Mouse (Mus musculus) liver, embryonic 13.5 days (tissue): ENCODE results near the gene Apol8. TPM values are rescaled to one million over a fixed set of nuclear protein-coding genes. Genes with fewer than 3 reads are reported as not detected.

Experiments
- ATAC-seq: fragments of 200-750 bp; cut with Nextera tagmentation; 2 replicates; pipeline ENCODE4 v1.8.0; 2017; ENCODE audit warnings: low read depth, mild to moderate bottlenecking, moderate number of reproducible peaks, moderate library complexity
- DNase-seq: peaks from one replicate; pipeline ENCODE4 v3.0.0; 2022
- H3K27ac ChIP-seq: fragments of 300-500 bp; sonication (generic); 2 replicates; pipeline ENCODE4 v1.5.1; 2015; ENCODE audit warnings: moderate library complexity, mild to moderate bottlenecking, inconsistent platforms
- H3K27me3 ChIP-seq: fragments of 300-500 bp; sonication (generic); 2 replicates; pipeline ENCODE4 v1.6.1; 2015; ENCODE audit warnings: mild to moderate bottlenecking, inconsistent platforms
- H3K36me3 ChIP-seq: fragments of 300-500 bp; sonication (generic); 2 replicates; pipeline ENCODE4 v1.6.1; 2015; ENCODE audit warnings: mild to moderate bottlenecking, inconsistent platforms
- H3K4me1 ChIP-seq: fragments of 300-500 bp; sonication (generic); replicated peaks from 2 replicates; pipeline ENCODE4 v1.6.1; 2015; ENCODE audit warnings: inconsistent platforms
- H3K4me2 ChIP-seq: fragments of 300-500 bp; sonication (generic); 2 replicates; pipeline ENCODE4 v1.6.1; 2015; ENCODE audit warnings: inconsistent platforms, mild to moderate bottlenecking, moderate library complexity
- H3K4me3 ChIP-seq: fragments of 300-500 bp; sonication (generic); replicated peaks from 2 replicates; pipeline ENCODE4 v1.5.1; 2015; ENCODE audit warnings: mild to moderate bottlenecking, inconsistent platforms
- H3K9ac ChIP-seq: fragments of 300-500 bp; sonication (generic); 2 replicates; pipeline ENCODE4 v1.6.1; 2015; ENCODE audit warnings: mild to moderate bottlenecking, inconsistent platforms
- H3K9me3 ChIP-seq: fragments of 300-500 bp; sonication (generic); replicated peaks from 2 replicates; pipeline ENCODE4 v1.6.1; 2016; ENCODE audit warnings: inconsistent platforms
- WGBS: fragments of 180-500 bp; shearing (Covaris S2); methylation state at CpG from one replicate; pipeline ENCODE4 v1.1.7; 2015; ENCODE audit not compliant: insufficient replicate concordance; 5-methylcytosine and 5-hydroxymethylcytosine counted together
- polyA plus RNA-seq: library from polyadenylated mRNA; unstranded; fragments of >200 nt; fragmentation: Nextera tagmentation; extraction: Ambion mirVana; gene quantifications from 2 replicates; pipeline ENCODE4 v1.2.1, GENCODE M21; 2015

Gene Apol8
- polyA plus RNA-seq, 1 experiment from 2014 or later: 29.8 TPM

GRCm38 (mm10) chr15:77797609-77798411, 41.0 kb upstream of the Apol8 start:
- Histone ChIP-seq H3K4me3 (no peak overlapping the region), H3K4me2 (no peak overlapping the region), H3K9ac (no peak overlapping the region), H3K27ac (peak overlapping the region; percentile 78), H3K4me1 (peaks cover 56% of the 10 kb centered on the region), H3K27me3 (no peaks in the 10 kb centered on the region), H3K36me3 (peaks cover 96% of the 10 kb centered on the region), H3K9me3 (no peaks in the 10 kb centered on the region)
- 70% methylated on average over 14 of the region's 14 CpGs for WGBS
- ATAC-seq (no peak), DNase-seq (no peak)

DNA sequence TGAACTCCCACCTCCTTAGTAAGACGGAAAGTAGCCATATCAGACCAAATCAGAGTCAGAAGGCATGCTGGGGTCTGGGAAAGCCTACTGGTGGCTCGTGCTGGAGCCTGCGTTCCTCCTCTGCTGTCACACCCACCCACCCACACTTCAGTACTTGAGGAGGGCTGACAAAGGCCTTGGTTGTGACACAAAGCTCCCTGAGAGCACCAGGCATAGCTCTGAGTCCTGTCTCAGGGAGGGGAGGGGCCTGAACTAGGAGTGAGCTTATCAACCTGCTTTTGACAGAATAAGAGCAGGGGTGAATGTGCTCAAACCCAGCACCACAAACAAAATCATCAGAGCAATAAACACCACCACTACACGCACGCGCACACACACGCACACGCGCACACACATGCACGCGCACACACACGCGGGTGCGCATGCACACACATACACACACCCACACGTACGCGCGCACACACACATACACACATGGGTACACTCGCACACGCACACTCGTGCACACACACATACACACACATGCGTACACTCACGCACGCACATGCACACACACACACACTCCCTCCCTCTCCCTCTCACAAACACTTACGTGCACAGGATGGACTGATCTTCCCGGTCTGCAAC, 39.7 kb upstream of the Apol8 start:
- H3K9ac ChIP-seq: no peak overlapping the region
- DNase-seq (no peak), ATAC-seq (no peak)
- H3K4me3 ChIP-seq: no peak overlapping the region
- H3K27ac ChIP-seq: no peak overlapping the region
- H3K36me3 ChIP-seq: peaks cover 96% of the 10 kb centered on the region
- WGBS: 94% methylated on average over 26 of the region's 26 CpGs
- no peak overlapping the region for H3K4me2 ChIP-seq
- peaks cover 45% of the 10 kb centered on the region for H3K4me1 ChIP-seq
- H3K9me3 ChIP-seq: no peaks in the 10 kb centered on the region
- no peaks in the 10 kb centered on the region for H3K27me3 ChIP-seq

GRCm38 (mm10) chr15:77794908-77795356, 38.1 kb upstream of the Apol8 start:
- Histone ChIP-seq H3K36me3 (peaks cover 96% of the 10 kb centered on the region), H3K4me3 (no peak overlapping the region), H3K4me1 (peaks cover 29% of the 10 kb centered on the region), H3K4me2 (no peak overlapping the region), H3K27me3 (no peaks in the 10 kb centered on the region), H3K27ac (no peak overlapping the region), H3K9ac (no peak overlapping the region), H3K9me3 (no peaks in the 10 kb centered on the region)
- DNase-seq: no peak
- ATAC-seq: no peak
- WGBS: 83% methylated on average over 13 of the region's 13 CpGs

- Histone ChIP-seq H3K4me1 (peaks cover 23% of the 10 kb centered on the region), H3K4me3 (no peak overlapping the region), H3K36me3 (peaks cover 97% of the 10 kb centered on the region), H3K27me3 (no peaks in the 10 kb centered on the region), H3K4me2 (no peak overlapping the region), H3K27ac (no peak overlapping the region), H3K9me3 (no peaks in the 10 kb centered on the region), H3K9ac (no peak overlapping the region)
- DNase-seq (no peak), ATAC-seq (no peak)
- WGBS: 89% methylated on average over 13 of the region's 13 CpGs
Measured at GRCm38 (mm10) chr15:77794138-77794907, 37.5 kb upstream of the Apol8 start.

GRCm38 (mm10) chr15:77793554-77793953, 36.8 kb upstream of the Apol8 start:
- 90% methylated on average over 7 of the region's 7 CpGs for WGBS
- H3K4me2 ChIP-seq: no peak overlapping the region
- H3K9ac ChIP-seq: no peak overlapping the region
- DNase-seq (no peak), ATAC-seq (no peak)
- H3K4me1 ChIP-seq: peaks cover 16% of the 10 kb centered on the region
- no peak overlapping the region for H3K27ac ChIP-seq
- no peak overlapping the region for H3K4me3 ChIP-seq
- no peaks in the 10 kb centered on the region for H3K27me3 ChIP-seq
- no peaks in the 10 kb centered on the region for H3K9me3 ChIP-seq
- H3K36me3 ChIP-seq: peaks cover 98% of the 10 kb centered on the region

DNA sequence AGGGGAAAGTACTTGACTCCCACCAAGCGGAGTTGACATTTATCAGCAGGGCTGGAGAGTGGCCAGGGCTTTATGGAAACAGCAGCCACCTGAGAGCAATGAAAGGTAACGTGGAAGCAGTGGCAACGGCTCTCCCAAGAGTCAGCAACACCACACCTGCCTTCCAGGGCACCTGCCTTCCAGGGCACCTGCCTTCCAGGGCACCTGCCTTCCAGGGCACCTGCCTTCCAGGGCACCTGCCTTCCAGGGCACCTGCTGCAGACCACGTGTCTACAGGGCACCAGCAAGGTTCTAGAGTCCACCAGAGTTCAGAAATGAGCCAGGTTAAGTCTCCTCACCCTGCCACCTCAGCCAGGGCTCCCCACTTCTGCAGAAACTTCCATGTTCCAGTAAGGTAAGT, 36.3 kb upstream of the Apol8 start:
- Histone ChIP-seq H3K27me3 (no peaks in the 10 kb centered on the region), H3K9me3 (no peaks in the 10 kb centered on the region), H3K4me1 (peaks cover 11% of the 10 kb centered on the region), H3K9ac (no peak overlapping the region), H3K36me3 (peaks cover 100% of the 10 kb centered on the region), H3K27ac (no peak overlapping the region), H3K4me3 (no peak overlapping the region), H3K4me2 (no peak overlapping the region)
- DNase-seq: no peak
- no peak for ATAC-seq
- WGBS: 84% methylated on average over 4 of the region's 4 CpGs

GRCm38 (mm10) chr15:77792056-77792455, 35.3 kb upstream of the Apol8 start:
- 87% methylated on average over 9 of the region's 9 CpGs for WGBS
- no peak overlapping the region for H3K9ac ChIP-seq
- no peak for ATAC-seq
- H3K27me3 ChIP-seq: no peaks in the 10 kb centered on the region
- no peak overlapping the region for H3K4me3 ChIP-seq
- no peak for DNase-seq
- no peak overlapping the region for H3K27ac ChIP-seq
- H3K36me3 ChIP-seq: peaks cover 99% of the 10 kb centered on the region
- no peaks in the 10 kb centered on the region for H3K9me3 ChIP-seq
- H3K4me1 ChIP-seq: 0 out of 2 replicates have a peak, but pooled peaks cover 2% of the 10 kb centered on the region
- H3K4me2 ChIP-seq: no peak overlapping the region

- ATAC-seq: no peak
- DNase-seq: no peak
- H3K36me3 ChIP-seq: peaks cover 99% of the 10 kb centered on the region
- no peak overlapping the region for H3K27ac ChIP-seq
- no peak overlapping the region for H3K4me2 ChIP-seq
- H3K9me3 ChIP-seq: no peaks in the 10 kb centered on the region
- H3K4me3 ChIP-seq: no peak overlapping the region
- 89% methylated on average over 21 of the region's 21 CpGs for WGBS
- no peak overlapping the region for H3K9ac ChIP-seq
- H3K4me1 ChIP-seq: no peaks in the 10 kb centered on the region
- H3K27me3 ChIP-seq: no peaks in the 10 kb centered on the region
Measured at GRCm38 (mm10) chr15:77790656-77791405, 34.0 kb upstream of the Apol8 start.

DNA sequence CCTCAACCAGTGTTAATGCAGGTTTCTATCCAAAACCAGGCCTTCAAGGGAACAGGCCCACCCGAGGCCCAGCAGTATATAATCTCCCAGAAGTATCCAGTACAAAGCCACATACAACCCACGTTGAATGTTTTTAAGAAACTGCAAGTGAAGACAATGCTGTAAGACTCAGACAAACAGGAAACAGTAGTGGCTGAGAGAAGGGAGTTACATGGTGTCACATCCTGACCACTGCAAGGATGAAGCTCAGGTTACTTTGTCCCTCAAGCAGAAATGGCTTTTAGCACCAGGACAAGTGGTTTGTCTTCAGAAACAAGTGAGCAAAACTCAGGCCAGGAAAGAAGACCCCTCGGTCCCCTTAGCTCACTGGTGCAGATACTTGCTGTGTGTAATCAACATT, 32.4 kb upstream of the Apol8 start:
- peaks cover 99% of the 10 kb centered on the region for H3K36me3 ChIP-seq
- H3K9ac ChIP-seq: no peak overlapping the region
- H3K4me2 ChIP-seq: no peak overlapping the region
- 62% methylated on average over 3 of the region's 3 CpGs for WGBS
- no peaks in the 10 kb centered on the region for H3K27me3 ChIP-seq
- H3K4me3 ChIP-seq: no peak overlapping the region
- H3K4me1 ChIP-seq: no peaks in the 10 kb centered on the region
- ATAC-seq (no peak), DNase-seq (no peak)
- no peaks in the 10 kb centered on the region for H3K9me3 ChIP-seq
- H3K27ac ChIP-seq: no peak overlapping the region

DNA sequence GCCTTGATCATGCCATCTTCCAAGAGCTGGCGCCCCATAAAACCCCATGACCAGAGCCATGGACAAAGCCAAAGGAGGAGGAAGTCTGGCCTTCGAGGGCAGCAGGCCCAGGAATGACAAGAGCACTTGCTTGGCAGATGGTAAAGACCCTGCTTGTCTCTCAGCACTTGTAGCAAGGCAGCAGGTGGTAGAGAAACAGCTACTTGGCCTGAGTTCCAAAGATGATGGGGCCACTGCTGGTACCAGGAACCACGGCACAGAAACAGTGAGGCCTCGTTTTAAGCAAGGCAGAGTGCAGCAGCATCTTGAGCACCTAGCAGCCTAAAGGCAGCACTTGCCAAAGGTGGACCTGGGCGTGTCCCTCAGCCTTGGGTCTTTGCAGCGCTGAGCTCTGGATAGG, 31.6 kb upstream of the Apol8 start:
- Histone ChIP-seq H3K4me2 (no peak overlapping the region), H3K4me3 (no peak overlapping the region), H3K4me1 (no peaks in the 10 kb centered on the region), H3K27me3 (no peaks in the 10 kb centered on the region), H3K9ac (no peak overlapping the region), H3K36me3 (peaks cover 99% of the 10 kb centered on the region), H3K9me3 (no peaks in the 10 kb centered on the region), H3K27ac (no peak overlapping the region)
- 76% methylated on average over 6 of the region's 6 CpGs for WGBS
- DNase-seq (no peak), ATAC-seq (no peak)

DNA sequence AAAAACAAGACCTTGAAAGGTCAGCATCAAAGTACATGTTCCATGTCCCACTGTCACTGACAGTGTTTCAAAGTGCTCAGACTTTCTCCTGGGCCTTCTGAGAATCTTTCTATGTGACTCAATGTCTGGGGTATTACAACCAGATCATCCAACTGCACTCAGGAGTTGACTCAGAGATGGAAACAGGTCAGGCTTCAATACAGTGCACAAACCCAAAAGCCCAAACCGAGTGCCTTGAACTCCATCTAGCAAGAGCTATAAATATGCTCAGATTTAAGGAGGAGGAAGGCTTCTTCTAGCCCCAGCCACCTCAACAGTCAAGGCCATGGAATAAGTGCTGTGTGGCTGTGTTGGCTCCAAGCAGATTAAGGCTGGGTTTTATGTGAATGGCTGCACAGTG, 29.0 kb upstream of the Apol8 start:
- H3K36me3 ChIP-seq: peaks cover 99% of the 10 kb centered on the region
- no peaks in the 10 kb centered on the region for H3K27me3 ChIP-seq
- H3K9ac ChIP-seq: no peak overlapping the region
- no peak overlapping the region for H3K27ac ChIP-seq
- ATAC-seq (no peak), DNase-seq (no peak)
- H3K9me3 ChIP-seq: no peaks in the 10 kb centered on the region
- 73% methylated on average over 1 of the region's 1 CpGs for WGBS
- no peaks in the 10 kb centered on the region for H3K4me1 ChIP-seq
- no peak overlapping the region for H3K4me3 ChIP-seq
- no peak overlapping the region for H3K4me2 ChIP-seq
